Mouse (Mus musculus) brain, adult 2 months (tissue): ENCODE data around the gene Pml.
"Not testable (repeated sequence)": the region's sequence is repeated elsewhere in the genome, so short reads cannot be mapped to it uniquely, and the experiment has no call there.

Experiments used
- DNase-seq: peaks from one replicate; pipeline ENCODE4 v3.0.0; 2011; ENCODE audit warnings: low read depth, low spot score

Gene Pml

DNA sequence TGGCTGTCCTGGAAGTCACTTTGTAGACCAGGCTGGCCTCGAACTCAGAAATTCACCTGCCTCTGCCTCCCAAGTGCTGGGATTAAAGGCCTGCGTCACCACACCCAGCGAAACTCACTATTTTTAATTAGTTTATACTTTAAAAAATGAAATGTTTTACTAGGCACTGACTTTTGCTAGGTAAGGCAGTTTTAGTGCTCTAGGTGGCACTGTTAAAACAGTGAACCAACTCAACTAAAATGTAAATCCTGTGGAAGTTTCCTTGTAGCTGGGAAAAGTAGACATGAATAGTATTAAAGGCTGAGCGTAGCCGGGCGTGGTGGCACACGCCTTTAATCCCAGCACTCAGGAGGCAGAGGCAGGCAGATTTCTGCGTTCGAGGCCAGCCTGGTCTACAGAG, 22.0 kb upstream of the Pml start:
- not testable (repeated sequence) for DNase-seq

DNA sequence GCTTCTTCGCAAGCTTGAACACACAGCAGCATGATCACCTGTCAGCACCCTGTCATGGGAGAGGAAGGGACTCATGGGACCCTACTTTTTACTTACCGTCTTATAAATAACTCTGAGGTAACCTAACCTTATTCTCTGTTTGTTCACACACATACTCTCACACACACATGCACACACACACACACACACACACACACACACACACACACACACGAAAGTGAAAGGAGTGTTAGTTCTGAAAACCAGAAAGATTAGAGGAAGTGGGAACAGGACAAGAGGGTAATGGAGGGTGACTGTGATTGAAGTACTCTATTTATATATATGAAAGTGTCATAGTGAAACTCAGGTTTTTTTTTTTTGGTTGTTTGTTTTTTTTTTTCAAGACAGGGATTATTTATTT, 21.5 kb upstream of the Pml start:
- DNase-seq, result no peak

DNA sequence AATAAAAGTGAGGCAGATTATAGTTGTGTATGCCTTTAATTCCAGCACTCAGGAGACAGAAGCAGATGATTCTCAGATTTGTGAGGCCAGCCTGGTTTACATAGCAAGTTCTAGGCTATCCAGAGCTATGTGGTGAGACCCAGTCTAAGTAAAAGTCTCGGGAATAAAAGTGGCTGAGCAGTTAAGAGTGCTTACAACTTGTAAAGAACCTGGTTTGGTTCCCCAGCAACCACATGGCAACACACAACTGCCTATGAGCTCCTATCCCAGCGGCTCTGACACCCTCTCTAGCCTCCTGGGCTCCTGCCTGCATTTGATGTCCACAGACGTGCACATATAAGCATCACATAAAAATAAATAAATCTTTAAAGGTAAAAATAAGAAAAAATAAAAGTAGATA, 20.5 kb upstream of the Pml start:
- DNase-seq, result no peak

DNA sequence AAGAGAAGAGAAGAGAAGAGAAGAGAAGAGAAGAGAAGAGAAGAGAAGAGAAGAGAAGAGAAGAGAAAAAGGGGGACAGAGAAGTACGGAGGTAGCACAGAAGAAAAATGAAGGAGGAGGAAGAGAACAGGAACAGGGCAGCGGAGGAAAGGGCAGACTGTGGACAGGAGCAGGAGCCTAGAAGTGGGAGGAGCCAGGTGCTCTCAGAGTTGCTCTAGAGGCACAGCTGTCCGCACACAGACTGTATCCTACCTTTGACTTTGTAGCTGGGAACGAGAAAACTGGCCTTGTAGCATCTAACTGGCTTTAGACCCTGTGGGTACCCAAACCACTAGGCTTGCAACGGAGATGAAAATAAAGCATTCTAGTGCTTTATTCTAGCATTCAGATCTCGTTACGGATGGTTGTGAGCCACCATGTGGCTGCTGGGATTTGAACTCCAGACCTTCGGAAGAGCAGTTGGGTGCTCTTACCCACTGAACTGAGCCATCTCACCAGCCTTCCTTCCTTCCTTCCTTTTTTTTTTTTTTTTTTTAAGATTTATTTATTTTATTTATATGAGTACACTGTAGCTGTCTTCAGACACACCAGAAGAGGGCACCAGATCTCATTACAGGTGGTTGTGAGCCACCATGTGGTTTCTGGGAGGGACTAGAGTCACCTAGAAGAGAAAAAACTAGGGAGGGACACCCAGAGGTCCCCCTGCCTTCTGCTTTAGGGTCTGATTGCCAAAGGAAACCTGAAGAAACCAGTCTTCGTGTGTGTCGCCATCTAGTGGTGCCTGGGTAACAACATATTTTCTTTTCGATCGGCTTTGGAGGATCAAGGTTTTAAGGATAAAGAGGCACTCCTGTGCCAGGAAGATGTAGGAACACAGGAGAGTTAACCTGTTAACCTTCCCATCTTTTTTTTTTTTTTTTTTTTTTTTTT, 19.1 kb upstream of the Pml start:
- peak; percentile 80 for DNase-seq

DNA sequence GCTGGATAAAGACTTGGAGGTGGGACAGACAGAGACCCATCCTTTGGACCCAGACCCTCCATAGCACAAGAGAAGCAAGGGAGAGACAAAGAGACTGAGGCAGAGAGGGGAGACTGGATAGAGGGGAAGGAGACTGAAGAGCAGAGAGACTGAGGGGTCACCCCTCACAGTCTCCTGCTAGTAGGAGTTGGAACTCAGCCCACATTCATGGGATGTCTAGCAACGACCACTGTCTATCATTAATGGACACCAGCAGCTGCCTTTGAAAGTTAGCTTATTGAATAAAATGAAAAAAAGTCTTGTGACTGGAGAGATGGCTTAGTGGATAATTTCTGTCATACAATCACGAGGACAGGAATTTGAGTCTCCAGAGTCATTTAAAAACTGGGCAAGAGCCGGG, 17.5 kb upstream of the Pml start:
- DNase-seq, result no peak

DNA sequence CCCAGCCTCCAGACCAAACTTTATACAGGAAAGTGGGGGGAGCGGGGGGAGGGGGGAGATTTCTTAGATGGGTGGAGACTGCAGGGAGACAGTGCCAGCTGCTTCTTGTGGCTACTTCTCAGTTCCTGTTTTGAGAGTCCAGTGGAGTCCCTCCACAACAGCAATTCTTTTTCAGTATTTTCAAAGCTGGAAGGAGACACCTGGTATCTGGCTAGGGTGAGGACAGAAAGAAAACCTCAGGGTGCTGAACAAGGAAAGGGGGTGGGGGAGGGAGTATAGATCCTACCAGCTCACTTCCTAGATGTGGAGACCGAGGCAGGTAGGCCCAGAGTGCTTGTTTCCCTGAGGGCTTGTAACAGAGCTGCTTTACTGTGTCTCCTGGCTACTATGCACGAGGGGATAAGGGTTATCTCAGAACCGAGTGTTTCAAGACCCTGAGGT, 17.0 kb upstream of the Pml start:
- DNase-seq, result no peak

DNA sequence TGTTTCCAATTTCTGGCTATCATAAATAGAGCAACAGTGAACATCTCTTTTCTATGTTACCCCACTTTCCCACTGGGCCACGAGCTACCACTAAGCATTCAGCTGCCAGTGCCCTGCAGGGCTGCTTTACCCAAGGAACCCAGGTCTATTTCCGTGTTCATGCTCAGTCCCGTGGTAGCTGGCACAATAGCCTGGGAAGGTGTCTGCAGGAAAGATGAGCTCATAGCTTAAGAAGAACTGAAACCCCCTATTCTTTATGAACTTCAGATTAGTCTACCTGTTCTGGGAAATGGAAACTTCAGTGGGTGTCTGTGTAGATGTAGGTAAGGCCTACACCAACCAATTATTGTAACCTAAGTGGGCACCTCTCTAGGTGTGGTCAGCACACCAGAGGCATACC, 15.8 kb upstream of the Pml start:
- DNase-seq, result no peak

DNA sequence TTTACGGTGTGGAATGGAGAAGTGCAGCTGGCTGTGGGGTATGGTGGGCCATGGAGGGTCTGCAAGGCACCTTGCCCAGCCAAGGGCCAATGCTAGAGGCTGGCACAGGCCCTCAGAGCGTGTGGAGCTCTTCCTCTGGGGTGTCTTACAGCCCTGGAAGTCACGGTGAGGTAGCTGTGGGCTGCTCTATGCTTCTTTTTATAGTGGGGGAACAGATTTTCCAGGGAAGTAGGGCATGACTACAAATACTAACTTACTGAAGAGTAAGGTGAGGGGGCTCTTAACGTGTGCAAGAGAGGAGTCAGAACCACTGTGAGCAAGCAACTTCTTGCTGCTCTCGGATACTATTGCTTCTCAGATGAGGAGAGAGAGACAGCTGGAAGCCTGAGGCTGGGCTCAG, 12.9 kb upstream of the Pml start:
- peak; percentile 59 for DNase-seq

DNA sequence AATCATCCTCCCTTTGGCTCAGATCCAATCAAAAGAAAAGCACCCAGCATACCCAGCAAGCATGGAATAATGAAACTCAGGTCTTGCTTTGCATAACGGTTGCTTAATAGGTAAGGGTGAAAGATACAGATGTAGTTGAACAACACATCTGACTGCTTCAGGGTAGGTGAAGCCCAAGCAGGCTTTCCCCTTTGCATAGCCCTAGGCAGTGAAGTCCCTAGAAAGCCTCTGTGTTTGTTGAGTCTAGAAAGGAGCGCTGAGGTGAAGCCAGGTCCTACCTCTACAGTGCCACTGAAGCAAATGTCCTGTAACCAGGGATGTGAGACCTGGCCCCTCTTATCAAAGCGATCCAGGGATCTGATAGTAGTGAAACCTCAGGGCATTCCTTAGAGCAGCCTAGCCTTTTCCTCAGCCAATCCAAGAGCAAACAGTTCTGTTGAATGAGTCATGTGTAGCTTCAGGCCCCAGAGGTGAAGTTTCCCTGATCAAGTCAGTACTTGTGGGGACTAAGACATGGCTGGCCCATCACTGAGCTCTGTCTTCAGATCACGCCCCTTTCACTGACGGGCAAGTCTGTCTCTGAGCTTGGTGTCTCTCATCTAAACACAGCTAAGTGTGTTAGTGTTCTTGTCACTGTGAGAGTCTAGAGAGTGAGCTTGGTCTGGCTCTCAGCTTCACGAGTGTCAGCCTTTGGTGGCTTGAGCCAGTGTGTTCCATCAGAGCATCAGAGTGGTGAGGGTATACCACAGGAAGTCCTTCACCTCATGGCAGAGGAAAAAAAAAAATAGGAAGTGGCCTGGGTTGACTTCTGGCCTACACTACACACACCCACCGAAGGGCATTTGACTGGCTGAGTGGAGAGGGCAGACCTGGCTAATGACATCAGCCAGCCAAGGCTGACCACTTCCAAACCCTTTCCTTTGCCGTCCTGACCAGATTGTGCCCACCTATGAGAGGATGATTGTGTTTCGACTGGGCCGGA, 6.4 kb upstream of the Pml start:
- no peak for DNase-seq

DNA sequence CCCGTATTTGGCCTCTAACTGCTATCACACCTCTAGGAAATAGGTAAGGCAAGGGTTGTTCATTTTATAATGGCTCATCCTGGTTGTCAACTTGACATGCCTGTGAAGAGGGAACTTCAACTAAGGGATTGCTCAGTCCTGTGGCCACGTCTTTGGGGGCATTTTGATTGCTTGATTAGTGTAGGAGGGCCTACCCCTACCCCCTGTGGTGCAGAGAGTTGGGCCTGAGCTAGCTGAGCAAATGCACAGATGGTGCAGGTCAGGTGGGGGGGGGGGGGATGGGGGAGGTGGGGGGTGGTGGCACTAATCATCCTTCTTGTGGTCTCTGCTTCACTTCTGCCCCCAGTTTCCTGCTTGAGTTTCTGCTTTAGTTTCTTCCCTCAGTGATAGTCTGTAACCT, 5.5 kb upstream of the Pml start:
- no peak for DNase-seq

DNA sequence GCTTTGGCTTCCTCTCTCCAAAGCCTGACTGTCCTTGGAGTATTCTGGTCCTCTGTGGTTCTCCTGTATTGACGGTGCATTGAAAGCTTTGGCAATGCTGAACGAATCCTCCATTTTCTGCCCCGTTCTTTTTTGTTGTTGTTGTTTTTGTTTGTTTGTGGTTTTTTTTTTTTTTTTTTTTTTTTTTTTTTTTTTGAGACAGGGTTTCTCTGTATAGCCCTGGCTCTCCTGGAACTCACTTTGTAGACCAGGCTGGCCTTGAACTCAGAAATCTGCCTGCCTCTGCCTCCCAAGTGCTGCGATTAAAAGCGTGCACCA, 4.2 kb upstream of the Pml start:
- not testable (repeated sequence) for DNase-seq

DNA sequence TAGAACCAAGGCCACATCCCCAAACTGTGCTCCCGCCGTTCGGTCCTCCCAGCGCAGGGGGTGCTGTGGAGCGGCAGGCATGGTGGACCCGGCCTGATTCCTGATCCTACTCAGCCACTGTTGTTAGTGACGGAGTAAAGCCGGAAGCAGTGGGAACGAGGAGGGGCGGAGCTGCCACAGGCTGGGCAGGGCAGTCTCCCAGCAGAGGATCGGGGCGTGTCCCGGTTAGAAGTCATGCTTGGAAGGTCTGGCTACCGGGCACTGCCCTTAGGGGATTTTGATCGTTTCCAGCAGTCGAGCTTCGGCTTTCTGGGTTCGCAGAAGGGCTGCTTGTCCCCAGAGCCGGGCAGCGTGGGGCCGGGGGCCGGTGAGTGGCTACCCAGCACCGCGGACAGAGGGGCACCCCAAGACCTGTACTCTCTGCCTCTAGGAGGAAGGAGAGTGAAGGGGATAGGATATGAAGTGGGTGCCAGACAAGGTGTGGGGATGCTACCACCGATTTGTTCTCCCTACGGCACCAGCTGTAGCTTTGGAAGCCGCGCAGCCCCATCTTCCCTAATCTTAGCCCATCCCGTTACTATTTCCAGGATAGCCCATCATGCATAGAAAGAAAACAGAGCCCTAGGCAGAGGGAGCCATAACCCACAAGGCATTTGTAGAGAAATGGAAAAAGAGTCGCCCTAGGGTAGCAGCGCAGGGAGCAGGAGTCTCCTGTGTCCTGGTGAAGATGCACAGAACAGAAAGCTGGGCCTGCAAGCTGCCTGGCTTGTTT, 3.6 kb upstream of the Pml start, which contains the start of gene Stoml1:
TSS of gene Stoml1 (plus strand) at position 132 of the 772 bp plus-strand sequence.
- DNase-seq, result peak; percentile 98

DNA sequence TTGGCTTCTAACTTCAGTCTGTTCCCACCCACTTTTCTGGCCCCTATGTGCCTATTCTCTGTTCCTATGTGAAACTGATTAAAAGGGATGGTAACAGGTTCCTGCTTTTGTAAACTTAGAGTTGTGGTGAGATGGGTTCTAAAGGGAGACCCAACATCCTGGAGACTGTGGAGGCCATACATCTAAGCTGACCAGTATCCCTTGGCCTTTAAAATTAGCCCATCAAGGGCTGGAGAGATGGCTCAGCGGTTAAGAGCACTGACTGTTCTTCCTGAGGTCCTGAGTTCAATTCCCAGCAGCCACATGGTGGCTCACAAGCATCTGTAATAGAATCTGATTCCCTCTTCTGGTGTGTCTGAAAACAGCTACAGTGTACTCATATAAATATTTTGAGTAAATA, 1.1 kb upstream of the Pml start:
- not testable (repeated sequence) for DNase-seq

DNA sequence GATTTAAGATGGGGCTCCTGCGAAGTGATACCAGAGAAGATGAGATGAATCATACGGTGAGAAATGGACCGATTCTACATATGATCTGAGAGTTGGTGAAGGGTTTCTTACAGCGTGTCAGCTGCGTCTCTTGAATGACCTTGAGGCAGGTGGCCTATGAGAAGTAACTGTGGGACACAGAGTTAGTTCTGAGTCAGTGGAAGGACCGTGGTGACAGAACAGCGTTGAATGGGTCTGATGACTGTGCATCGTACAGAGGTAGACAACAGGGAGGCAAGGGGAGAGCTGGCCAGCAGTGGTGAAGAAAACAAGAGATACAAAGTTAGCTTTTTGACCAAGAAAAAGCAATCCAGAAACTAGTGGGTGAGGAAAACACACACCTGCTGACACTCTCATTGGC, 736 bp upstream of the Pml start:
- no peak for DNase-seq

DNA sequence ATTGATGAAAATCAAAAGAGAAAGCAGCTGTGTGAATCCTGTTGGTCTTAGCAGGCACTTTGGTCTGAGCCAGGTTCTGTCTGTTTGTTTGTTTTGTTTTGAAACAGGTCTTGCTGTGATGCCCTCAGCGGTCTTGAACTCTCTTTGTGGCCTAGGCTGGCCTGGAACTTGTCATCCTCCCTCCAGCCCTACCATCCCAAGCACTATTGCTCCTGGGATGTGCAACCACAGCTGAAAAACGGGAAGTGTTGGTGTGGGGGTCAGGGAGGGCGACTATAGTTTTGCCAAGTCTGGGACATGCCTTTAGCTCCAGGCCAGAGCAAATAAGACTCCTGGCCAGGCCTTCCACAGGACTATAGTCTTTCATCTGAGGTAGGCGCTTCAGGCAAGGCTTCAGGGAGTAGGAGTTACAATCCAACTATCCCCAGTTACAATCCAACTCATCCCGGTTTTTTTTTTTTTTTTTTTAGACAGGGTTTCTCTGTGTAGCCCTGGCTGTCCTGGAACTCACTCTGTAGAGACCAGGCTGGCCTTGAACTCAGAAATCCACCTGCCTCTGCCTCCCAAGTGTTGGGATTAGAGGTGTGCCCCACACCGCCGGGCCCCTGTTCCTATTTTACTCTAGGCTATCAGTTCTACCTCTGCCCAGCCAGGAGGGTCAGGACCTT, 706 bp downstream of the Pml start:
- DNase-seq, result no peak

DNA sequence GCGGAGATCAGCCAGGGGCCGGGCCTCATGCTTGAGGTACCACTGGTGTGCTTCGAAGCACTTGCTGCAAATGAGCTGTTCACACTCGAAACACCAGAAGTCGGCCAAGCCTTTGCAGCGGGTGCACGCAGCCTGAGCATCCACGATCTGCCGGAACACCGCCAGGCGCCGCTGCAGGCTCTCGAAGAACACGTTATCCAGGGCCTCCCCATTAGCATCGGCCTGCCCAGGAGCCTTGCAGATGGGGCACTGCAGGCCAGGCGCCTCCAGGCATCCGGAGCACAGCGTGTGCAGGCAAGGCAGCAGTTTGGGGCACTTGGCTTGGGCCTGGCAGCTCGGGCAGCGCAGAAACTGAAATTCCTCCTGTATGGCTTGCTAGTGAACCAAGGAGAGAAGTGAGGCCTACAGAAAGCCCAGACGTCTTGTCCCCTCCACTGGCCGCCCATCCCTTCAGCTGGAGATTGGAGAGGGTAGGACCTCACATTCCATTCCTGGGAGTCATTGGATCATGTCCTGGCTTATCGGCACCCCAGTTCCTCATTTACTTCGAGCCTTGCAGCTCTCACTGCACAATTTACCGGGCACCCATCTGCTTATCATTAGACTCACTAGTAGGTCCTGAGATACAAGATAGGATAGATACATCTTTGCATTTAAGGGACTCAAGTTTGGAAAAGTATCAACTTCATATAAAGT, 2.4 kb downstream of the Pml start:
- peak; percentile 93 for DNase-seq

DNA sequence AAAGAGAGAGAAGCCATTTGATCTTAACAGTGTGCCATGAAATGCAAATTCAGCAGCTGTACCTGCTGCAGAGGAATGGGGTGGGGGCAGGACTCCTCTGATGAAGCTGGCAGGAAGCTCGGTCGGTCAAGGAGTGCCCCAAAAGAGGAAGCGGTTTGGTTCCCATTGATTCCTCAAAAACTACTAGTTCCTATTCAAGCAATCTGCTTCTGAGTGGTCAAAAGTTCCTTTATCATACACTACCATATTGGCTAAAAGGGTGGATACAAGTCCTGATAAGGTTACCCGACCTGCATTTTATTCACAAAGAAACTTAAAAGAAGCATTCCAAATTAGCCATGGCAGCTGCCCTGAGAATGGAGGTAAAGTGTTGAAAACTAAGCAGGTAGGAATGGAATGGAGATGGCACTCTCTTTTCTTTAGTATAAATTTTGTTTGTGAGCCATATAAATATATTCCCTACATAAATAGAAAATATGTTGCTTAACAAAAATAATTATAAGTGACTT, 3.4 kb downstream of the Pml start:
- DNase-seq, result no peak

DNA sequence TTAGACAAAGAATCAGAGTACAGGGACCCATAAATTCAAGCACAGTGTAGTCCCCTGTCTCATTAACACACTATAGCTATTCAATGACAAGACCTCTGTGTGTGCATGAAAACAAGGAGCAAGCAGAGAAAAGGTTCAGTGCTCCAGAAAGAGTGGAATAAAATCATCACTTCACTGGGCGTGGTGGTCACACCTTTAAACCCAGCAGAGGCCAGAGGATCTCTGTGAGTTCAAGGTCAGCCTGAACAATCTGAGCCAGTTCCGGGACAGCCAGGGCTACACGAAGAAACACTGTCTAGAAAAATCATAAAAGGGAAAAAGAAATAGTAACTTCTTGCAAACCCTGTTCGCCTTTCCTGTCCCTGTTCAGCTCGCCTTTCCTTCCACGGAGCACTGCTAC, 5.9 kb downstream of the Pml start:
- DNase-seq, result no peak

DNA sequence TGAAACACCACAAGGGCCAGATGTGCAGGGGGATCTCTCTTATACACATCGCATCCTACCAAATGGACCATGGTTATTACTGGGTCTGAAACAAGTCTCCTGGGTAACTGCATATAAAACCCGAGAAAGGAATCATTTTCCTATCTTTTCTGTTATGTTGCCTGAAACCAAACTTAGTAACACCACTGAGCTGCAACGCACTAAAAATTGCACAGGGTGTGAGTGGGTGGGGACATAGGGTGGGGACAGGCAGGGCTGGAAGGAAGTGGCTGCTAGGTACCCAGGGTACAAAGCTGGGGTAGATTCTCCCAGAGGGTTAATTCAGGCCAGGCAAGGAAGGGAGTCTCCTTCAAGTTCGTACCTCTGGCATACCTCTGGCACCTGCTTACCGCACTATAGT, 6.9 kb downstream of the Pml start:
- peak; percentile 79 for DNase-seq

DNA sequence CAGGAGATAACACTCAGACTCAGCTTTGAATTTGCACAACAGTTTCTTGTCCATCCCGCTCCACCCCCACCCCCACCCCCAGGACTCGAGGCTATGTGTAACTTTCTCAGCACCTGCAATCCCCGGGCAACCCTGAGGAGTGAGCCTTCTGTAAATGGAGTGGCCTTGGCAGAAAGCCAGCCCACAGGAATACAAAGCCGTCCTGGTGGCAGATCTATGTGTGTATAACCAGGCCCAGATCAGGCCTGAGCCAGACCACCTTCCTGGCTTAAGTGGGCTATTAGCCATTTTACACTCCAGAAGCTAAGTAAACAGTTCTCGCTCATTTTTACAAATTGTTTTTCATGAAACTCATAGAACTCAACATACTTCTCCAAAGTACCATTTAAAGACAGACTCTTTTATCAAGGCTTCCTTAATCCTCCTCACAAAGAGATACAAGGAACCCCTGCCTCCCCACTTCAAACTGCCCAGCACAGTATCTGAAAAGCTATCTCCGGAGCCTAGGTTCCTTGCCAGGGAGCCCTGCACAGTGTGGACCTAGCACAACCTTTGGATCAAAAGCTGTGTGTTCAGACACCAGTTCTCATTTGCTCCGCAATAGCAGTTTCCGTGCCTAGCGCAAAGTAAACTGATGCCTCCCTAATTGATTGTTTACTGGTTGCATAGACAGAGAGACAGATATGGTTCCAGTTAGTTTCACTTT, 7.7 kb downstream of the Pml start:
- DNase-seq, result peak; percentile 51
